Mouse (Mus musculus): ENCODE data around the gene Cdh12. TPM values are rescaled to one million over a fixed set of nuclear protein-coding genes. Genes with fewer than 3 reads are reported as not detected.
A peak's percentile ranks its signal among the peaks of the same experiment; 100 is the strongest.

Cdh12 gene
- polyA plus RNA-seq (2015; fragmentation: Nextera tagmentation; extraction: Ambion mirVana): 8.4 and 10.5 TPM in 2 replicates

- Histone ChIP-seq H3K9me3 (replicated peaks) (no peaks in the 10 kb centered on the region), H3K4me3 (replicated peaks) (peak within 1 kb of the TSS; percentile 49), H3K27ac (replicated peaks) (peak within 1 kb of the TSS; percentile 28; the same call in 1 of the 2 replicates), H3K27me3 (replicated peaks) (no peaks in the 10 kb centered on the region), H3K36me3 (no peaks in the 10 kb centered on the region), H3K4me2 (peak within 1 kb of the TSS; percentile 73), H3K9ac (replicated peaks) (peak within 1 kb of the TSS; percentile 51), H3K4me1 (0 out of 2 replicates have a peak, but pooled peaks cover 2% of the 10 kb centered on the region)
- 12% methylated on average over 18 of the region's 18 CpGs for WGBS
- ATAC-seq (ENCODE audit: low FRiP score): peak; percentile 89
Measured at GRCm38 (mm10) chr15:20448861-20449663, at the start of gene Cdh12. TSS of gene Cdh12 (plus strand) at chr15:20449265.

GRCm38 (mm10) chr15:20403596-20403995 lies 45.5 kb upstream of the Cdh12 start:
- no peaks in the 10 kb centered on the region for H3K27me3 ChIP-seq (replicated peaks)
- 56% methylated on average over 3 of the region's 3 CpGs for WGBS
- no peaks in the 10 kb centered on the region for H3K9me3 ChIP-seq (replicated peaks)

GRCm38 (mm10) chr15:20413397-20413796 lies 35.7 kb upstream of the Cdh12 start:
- Histone ChIP-seq H3K4me2 (no peak overlapping the region), H3K27me3 (replicated peaks) (no peaks in the 10 kb centered on the region), H3K9ac (replicated peaks) (no peak overlapping the region), H3K27ac (replicated peaks) (no peak overlapping the region), H3K9me3 (replicated peaks) (no peaks in the 10 kb centered on the region), H3K36me3 (no peaks in the 10 kb centered on the region), H3K4me3 (replicated peaks) (no peak overlapping the region), H3K4me1 (no peaks in the 10 kb centered on the region)
- WGBS: 95% methylated on average over 1 of the region's 1 CpGs
- no peak for ATAC-seq (ENCODE audit: low FRiP score)

More at GRCm38 (mm10) chr15:20403596-20403995, 45.5 kb upstream of the Cdh12 start:
- Histone ChIP-seq H3K36me3 (no peaks in the 10 kb centered on the region), H3K27ac (replicated peaks) (no peak overlapping the region), H3K9ac (replicated peaks) (no peak overlapping the region), H3K4me3 (replicated peaks) (no peak overlapping the region), H3K4me1 (no peaks in the 10 kb centered on the region), H3K4me2 (no peak overlapping the region)
- no peak for ATAC-seq (ENCODE audit: low FRiP score)

- Histone ChIP-seq H3K9ac (replicated peaks) (no peak overlapping the region), H3K36me3 (no peaks in the 10 kb centered on the region), H3K27me3 (replicated peaks) (no peaks in the 10 kb centered on the region), H3K27ac (replicated peaks) (no peak overlapping the region), H3K4me1 (no peaks in the 10 kb centered on the region), H3K4me2 (no peak overlapping the region), H3K4me3 (replicated peaks) (no peak overlapping the region), H3K9me3 (replicated peaks) (no peaks in the 10 kb centered on the region)
- WGBS: 69% methylated on average over 2 of the region's 2 CpGs
- ATAC-seq (ENCODE audit: low FRiP score): no peak
Measured at GRCm38 (mm10) chr15:20436356-20436755, 12.7 kb upstream of the Cdh12 start.

GRCm38 (mm10) chr15:20450558-20450957 lies 1.5 kb downstream of the Cdh12 start:
- no peak overlapping the region for H3K27ac ChIP-seq (replicated peaks)
- peak overlapping the region; percentile 8 for H3K4me2 ChIP-seq
- ATAC-seq (ENCODE audit: low FRiP score): no peak
- H3K9ac ChIP-seq (replicated peaks): no peak overlapping the region
- 77% methylated on average over 5 of the region's 5 CpGs for WGBS
- no peaks in the 10 kb centered on the region for H3K9me3 ChIP-seq (replicated peaks)
- no peaks in the 10 kb centered on the region for H3K27me3 ChIP-seq (replicated peaks)
- H3K4me3 ChIP-seq (replicated peaks): peak overlapping the region; percentile 13; the same call in 1 of the 2 replicates
- no peaks in the 10 kb centered on the region for H3K36me3 ChIP-seq
- H3K4me1 ChIP-seq: 0 out of 2 replicates have a peak, but pooled peaks cover 2% of the 10 kb centered on the region

- Histone ChIP-seq H3K36me3 (no peaks in the 10 kb centered on the region), H3K27me3 (replicated peaks) (no peaks in the 10 kb centered on the region), H3K4me2 (no peak overlapping the region), H3K27ac (replicated peaks) (no peak overlapping the region), H3K9ac (replicated peaks) (no peak overlapping the region), H3K4me1 (no peaks in the 10 kb centered on the region), H3K9me3 (replicated peaks) (no peaks in the 10 kb centered on the region), H3K4me3 (replicated peaks) (no peak overlapping the region)
- no peak for ATAC-seq (ENCODE audit: low FRiP score)
- WGBS: 86% methylated on average over 3 of the region's 3 CpGs
Measured at GRCm38 (mm10) chr15:20458508-20458907, 9.4 kb downstream of the Cdh12 start.

- no peak overlapping the region for H3K4me2 ChIP-seq
- no peaks in the 10 kb centered on the region for H3K9me3 ChIP-seq (replicated peaks)
- 86% methylated on average over 3 of the region's 3 CpGs for WGBS
- no peak overlapping the region for H3K4me3 ChIP-seq (replicated peaks)
- no peak overlapping the region for H3K27ac ChIP-seq (replicated peaks)
- no peaks in the 10 kb centered on the region for H3K4me1 ChIP-seq
- H3K36me3 ChIP-seq: no peaks in the 10 kb centered on the region
- H3K27me3 ChIP-seq (replicated peaks): no peaks in the 10 kb centered on the region
- ATAC-seq (ENCODE audit: low FRiP score): no peak
- no peak overlapping the region for H3K9ac ChIP-seq (replicated peaks)
Measured at GRCm38 (mm10) chr15:20462500-20462899, 13.4 kb downstream of the Cdh12 start.

GRCm38 (mm10) chr15:20463601-20464000 lies 14.5 kb downstream of the Cdh12 start:
- no peak overlapping the region for H3K9ac ChIP-seq (replicated peaks)
- WGBS: 85% methylated on average over 1 of the region's 1 CpGs
- H3K27ac ChIP-seq (replicated peaks): no peak overlapping the region
- H3K27me3 ChIP-seq (replicated peaks): no peaks in the 10 kb centered on the region
- ATAC-seq (ENCODE audit: low FRiP score): no peak
- H3K9me3 ChIP-seq (replicated peaks): no peaks in the 10 kb centered on the region
- H3K4me3 ChIP-seq (replicated peaks): no peak overlapping the region
- H3K4me2 ChIP-seq: no peak overlapping the region
- no peaks in the 10 kb centered on the region for H3K4me1 ChIP-seq
- no peaks in the 10 kb centered on the region for H3K36me3 ChIP-seq

- no peaks in the 10 kb centered on the region for H3K4me1 ChIP-seq
- H3K4me3 ChIP-seq (replicated peaks): no peak overlapping the region
- no peaks in the 10 kb centered on the region for H3K27me3 ChIP-seq (replicated peaks)
- 92% methylated on average over 4 of the region's 4 CpGs for WGBS
- no peak overlapping the region for H3K27ac ChIP-seq (replicated peaks)
- ATAC-seq (ENCODE audit: low FRiP score): no peak
- no peaks in the 10 kb centered on the region for H3K36me3 ChIP-seq
- H3K9me3 ChIP-seq (replicated peaks): no peaks in the 10 kb centered on the region
- H3K4me2 ChIP-seq: no peak overlapping the region
- H3K9ac ChIP-seq (replicated peaks): no peak overlapping the region
Measured at GRCm38 (mm10) chr15:20550979-20551378, 101.9 kb downstream of the Cdh12 start.

GRCm38 (mm10) chr15:20571012-20571411 lies 121.9 kb downstream of the Cdh12 start:
- H3K36me3 ChIP-seq: no peaks in the 10 kb centered on the region
- ATAC-seq (ENCODE audit: low FRiP score): no peak
- 55% methylated on average over 4 of the region's 4 CpGs for WGBS
- no peak overlapping the region for H3K9ac ChIP-seq (replicated peaks)
- no peak overlapping the region for H3K4me2 ChIP-seq
- H3K4me1 ChIP-seq: no peaks in the 10 kb centered on the region
- no peaks in the 10 kb centered on the region for H3K27me3 ChIP-seq (replicated peaks)
- H3K9me3 ChIP-seq (replicated peaks): no peaks in the 10 kb centered on the region
- no peak overlapping the region for H3K27ac ChIP-seq (replicated peaks)
- H3K4me3 ChIP-seq (replicated peaks): no peak overlapping the region

GRCm38 (mm10) chr15:20582567-20583075 lies 133.6 kb downstream of the Cdh12 start:
- H3K4me1 ChIP-seq: no peaks in the 10 kb centered on the region
- no peaks in the 10 kb centered on the region for H3K36me3 ChIP-seq
- H3K4me2 ChIP-seq: no peak overlapping the region
- no peaks in the 10 kb centered on the region for H3K9me3 ChIP-seq (replicated peaks)
- H3K9ac ChIP-seq (replicated peaks): no peak overlapping the region
- WGBS: 67% methylated on average over 5 of the region's 5 CpGs
- H3K4me3 ChIP-seq (replicated peaks): no peak overlapping the region
- H3K27me3 ChIP-seq (replicated peaks): no peaks in the 10 kb centered on the region
- no peak overlapping the region for H3K27ac ChIP-seq (replicated peaks)
- ATAC-seq (ENCODE audit: low FRiP score): no peak

- Histone ChIP-seq H3K4me1 (no peaks in the 10 kb centered on the region), H3K27ac (replicated peaks) (no peak overlapping the region), H3K27me3 (replicated peaks) (no peaks in the 10 kb centered on the region), H3K36me3 (no peaks in the 10 kb centered on the region), H3K9ac (replicated peaks) (no peak overlapping the region), H3K4me3 (replicated peaks) (no peak overlapping the region), H3K4me2 (no peak overlapping the region), H3K9me3 (replicated peaks) (no peaks in the 10 kb centered on the region)
- 74% methylated on average over 5 of the region's 5 CpGs for WGBS
- no peak for ATAC-seq (ENCODE audit: low FRiP score)
Measured at GRCm38 (mm10) chr15:20591599-20591998, 142.5 kb downstream of the Cdh12 start.
